Mouse (Mus musculus) ES-Bruce4 (cell line): ENCODE measurements around the gene AC109138.7.

ENCODE experiments used
- CTCF ChIP-seq: IDR thresholded peaks from one replicate; pipeline ENCODE4 v1.8.1; 2011; ENCODE audit warnings: low read depth, low read length
- POLR2A ChIP-seq: IDR thresholded peaks from one replicate; pipeline ENCODE4 v1.8.1; 2011; ENCODE audit warnings: low read length; ENCODE audit not compliant: insufficient read depth

- TF ChIP-seq POLR2A = no peak
- no peak for TF ChIP-seq CTCF
Measured at GRCm38 (mm10) chr19:4203604-4204326, 10.4 kb upstream of the AC109138.7 start.
